Mouse (Mus musculus) T-helper 1 cell (primary cell): ENCODE results near the gene Rft1.

Source experiments
- in situ Hi-C: fragments of 300-600 bp; cut with MboI, MseI; formaldehyde crosslinking; loops from one replicate; pipeline ENCODE4 v1.15.1; 2025; ENCODE audit warnings: high pct_unique_total_duplicates

Rft1 gene

GRCm38 (mm10) chr14:30629839-30630238 lies 24.3 kb upstream of the Rft1 start:
- in situ Hi-C loops, result loop anchor here (5.0 kb wide), 1 partner anchor 87 kb away; no protein-coding TSS in a partner anchor

GRCm38 (mm10) chr14:30630811-30631576 lies 23.2 kb upstream of the Rft1 start:
- in situ Hi-C loops, result no loop called here

GRCm38 (mm10) chr14:30631834-30632233 lies 22.3 kb upstream of the Rft1 start:
- in situ Hi-C loops, result no loop called here

- in situ Hi-C loops, result no loop called here
These were observed 20.5 kb upstream of the Rft1 start for GRCm38 (mm10) chr14:30633708-30634107.

- in situ Hi-C loops, result no loop called here
These were observed 19.7 kb upstream of the Rft1 start for GRCm38 (mm10) chr14:30634418-30634817.

- in situ Hi-C loops, result no loop called here
These were observed 18.8 kb upstream of the Rft1 start for GRCm38 (mm10) chr14:30635219-30635910.

GRCm38 (mm10) chr14:30636499-30636898 lies 17.7 kb upstream of the Rft1 start:
- in situ Hi-C loops, result no loop called here

- in situ Hi-C loops, result no loop called here
These were observed 17.1 kb upstream of the Rft1 start for GRCm38 (mm10) chr14:30637087-30637486.

- in situ Hi-C loops, result no loop called here
These were observed 16.2 kb upstream of the Rft1 start for GRCm38 (mm10) chr14:30638009-30638408.

GRCm38 (mm10) chr14:30638686-30639085 lies 15.5 kb upstream of the Rft1 start:
- in situ Hi-C loops, result no loop called here

- in situ Hi-C loops, result no loop called here
These were observed 12.4 kb upstream of the Rft1 start for GRCm38 (mm10) chr14:30641748-30642147.

- in situ Hi-C loops, result no loop called here
These were observed 10.1 kb upstream of the Rft1 start for GRCm38 (mm10) chr14:30644026-30644425.

GRCm38 (mm10) chr14:30645066-30645465 lies 9.1 kb upstream of the Rft1 start:
- in situ Hi-C loops, result no loop called here

- in situ Hi-C loops, result no loop called here
These were observed 7.7 kb upstream of the Rft1 start for GRCm38 (mm10) chr14:30646486-30646885.

- in situ Hi-C loops, result no loop called here
These were observed 5.7 kb upstream of the Rft1 start for GRCm38 (mm10) chr14:30648478-30648877.

GRCm38 (mm10) chr14:30649745-30650144 lies 4.4 kb upstream of the Rft1 start:
- in situ Hi-C loops, result no loop called here

GRCm38 (mm10) chr14:30650969-30651368 lies 3.2 kb upstream of the Rft1 start:
- in situ Hi-C loops, result no loop called here

GRCm38 (mm10) chr14:30654691-30655228 lies 600 bp downstream of the Rft1 start:
- in situ Hi-C loops, result no loop called here

GRCm38 (mm10) chr14:30655531-30655930 lies 1.4 kb downstream of the Rft1 start:
- in situ Hi-C loops, result no loop called here

- in situ Hi-C loops, result no loop called here
These were observed 11.9 kb downstream of the Rft1 start for GRCm38 (mm10) chr14:30666061-30666460.

GRCm38 (mm10) chr14:30666604-30667003 lies 12.4 kb downstream of the Rft1 start:
- in situ Hi-C loops, result no loop called here

GRCm38 (mm10) chr14:30670161-30670560 lies 16.0 kb downstream of the Rft1 start:
- in situ Hi-C loops, result loop anchor here (5.0 kb wide), 1 partner anchor 73 kb away; no protein-coding TSS in a partner anchor
